Mouse (Mus musculus) E14TG2a.4 (cell line): ENCODE measurements at regions not wholly inside any gene's neighbourhood (a gene's known extent, or its start where the extent isn't known, plus 50 kb on each side); places are given as distances from the start of the nearest gene placed in this dataset.

Experiments used
- H3K27me3 ChIP-seq: 2 replicates; pipeline ENCODE4 v1.6.1; 2014; ENCODE audit warnings: low read length, control low read depth; ENCODE audit not compliant: insufficient read depth
- H3K36me3 ChIP-seq: 2 replicates; pipeline ENCODE4 v1.6.1; 2014; ENCODE audit warnings: low read length, control low read depth; ENCODE audit not compliant: insufficient read depth
- H3K4me1 ChIP-seq: replicated peaks from 2 replicates; pipeline ENCODE4 v1.6.1; 2014; ENCODE audit warnings: low read depth, low read length, control low read depth
- H3K4me3 ChIP-seq: replicated peaks from 2 replicates; pipeline ENCODE4 v1.5.1; 2014; ENCODE audit warnings: mild to moderate bottlenecking, low read length
- H3K9me3 ChIP-seq: 2 replicates; pipeline ENCODE4 v1.6.1; 2014; ENCODE audit warnings: low read length, control low read depth
- CTCF ChIP-seq: conservative IDR thresholded peaks from 2 replicates; pipeline ENCODE4 v1.5.1; 2014; ENCODE audit warnings: low read length
- NANOG ChIP-seq: IDR thresholded peaks from 2 replicates; pipeline ENCODE4 v1.6.1; 2014; ENCODE audit warnings: borderline replicate concordance, low read length, mixed read lengths
- POU5F1 ChIP-seq: IDR thresholded peaks from 2 replicates; pipeline ENCODE4 v1.6.1; 2014; ENCODE audit warnings: low read length, borderline replicate concordance

DNA sequence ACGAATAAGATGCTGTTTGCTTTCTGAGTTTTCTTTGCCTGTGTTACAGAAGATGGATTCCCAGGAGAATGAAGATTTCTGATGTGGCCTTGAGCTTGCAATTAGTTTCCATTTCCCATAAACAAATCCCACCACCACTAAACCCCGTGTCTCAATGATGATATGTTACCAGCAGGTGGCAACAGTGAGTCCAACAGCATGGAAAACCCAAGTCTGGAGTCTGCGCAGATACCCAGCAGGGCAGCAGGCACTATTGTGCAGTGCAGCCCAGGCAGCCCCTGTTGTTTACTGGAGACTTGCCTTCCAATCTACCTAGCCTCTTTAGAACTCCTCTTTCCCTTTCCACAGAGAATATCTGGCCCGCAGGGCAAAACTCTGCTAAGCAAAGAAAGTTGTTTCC is 62.7 kb downstream of the Bmp2 start:
- no peaks in the 10 kb centered on the region for H3K36me3 ChIP-seq
- no peaks in the 10 kb centered on the region for H3K4me1 ChIP-seq
- TF ChIP-seq POU5F1 = no peak
- TF ChIP-seq CTCF = peak; percentile 71
- no peaks in the 10 kb centered on the region for H3K9me3 ChIP-seq
- H3K4me3 ChIP-seq = no peak overlapping the region
- no peaks in the 10 kb centered on the region for H3K27me3 ChIP-seq

DNA sequence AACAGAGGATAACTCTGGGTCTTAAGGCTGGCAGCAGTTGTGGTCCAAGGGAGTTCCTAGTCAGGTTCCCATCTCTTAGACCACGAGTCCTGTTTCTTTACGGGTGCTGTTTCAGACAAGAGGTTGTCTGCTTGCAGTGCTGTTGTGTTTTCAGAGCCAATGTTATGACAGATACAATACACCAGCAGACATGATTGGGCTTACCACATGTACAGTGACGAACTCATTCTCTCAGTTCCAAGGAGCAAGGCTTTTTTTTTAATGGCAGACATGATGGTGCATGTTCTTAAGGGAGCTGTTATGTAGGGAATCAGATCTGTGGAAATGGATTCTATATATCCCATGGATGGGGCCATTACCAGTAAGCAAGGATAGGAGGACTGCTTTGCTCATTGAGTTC is 63.3 kb downstream of the Bmp2 start:
- H3K36me3 ChIP-seq = no peaks in the 10 kb centered on the region
- H3K27me3 ChIP-seq = no peaks in the 10 kb centered on the region
- TF ChIP-seq POU5F1 (no peak), NANOG (no peak), CTCF (no peak)
- no peaks in the 10 kb centered on the region for H3K4me1 ChIP-seq
- no peaks in the 10 kb centered on the region for H3K9me3 ChIP-seq
- no peak overlapping the region for H3K4me3 ChIP-seq

DNA sequence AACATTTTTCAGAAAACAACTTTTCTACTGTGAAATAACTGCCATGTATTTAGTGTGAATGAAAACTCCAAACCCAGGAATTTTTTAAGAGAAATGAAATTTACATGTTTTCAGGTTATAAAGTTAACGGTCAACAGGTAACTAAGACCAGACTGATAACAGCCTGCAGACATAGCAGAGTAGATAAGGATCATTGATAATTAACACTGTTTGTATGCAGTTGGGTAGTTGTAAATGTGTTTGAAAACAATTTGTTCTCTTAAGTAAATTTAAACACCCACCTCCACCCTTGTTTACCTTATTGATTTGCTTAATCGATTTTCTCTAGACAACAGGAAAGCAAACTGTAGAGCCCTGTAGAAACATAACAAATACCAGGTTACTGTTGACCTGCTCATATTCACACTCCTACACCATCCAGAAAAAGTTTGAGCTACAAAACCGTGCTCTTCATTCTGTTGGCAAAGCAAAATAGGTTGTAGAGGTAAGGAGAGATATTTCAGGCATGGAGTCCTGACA is 65.4 kb downstream of the Bmp2 start:
- TF ChIP-seq NANOG = no peak
- no peak for TF ChIP-seq CTCF
- no peak for TF ChIP-seq POU5F1
- no peaks in the 10 kb centered on the region for H3K27me3 ChIP-seq
- no peaks in the 10 kb centered on the region for H3K36me3 ChIP-seq

DNA sequence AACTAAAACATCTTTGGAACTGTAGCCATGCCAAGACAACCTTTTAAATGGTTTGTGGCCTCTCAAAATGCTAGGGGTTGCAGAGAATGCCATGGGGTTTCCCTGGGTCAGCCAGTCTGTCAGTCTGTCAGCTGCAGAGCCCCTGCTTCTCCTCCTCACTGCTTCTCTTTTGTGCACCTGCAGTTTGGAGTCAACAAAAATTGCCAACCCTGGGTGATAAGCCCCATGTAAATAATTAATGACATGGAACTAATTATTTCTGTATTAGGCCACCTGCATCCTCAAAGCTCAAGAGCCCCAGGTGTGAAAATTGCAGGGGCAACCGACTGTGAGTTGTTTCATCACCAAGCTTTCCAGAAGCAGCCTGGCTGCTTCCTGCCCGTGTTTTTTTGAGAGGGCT is 70.6 kb downstream of the Bmp2 start:
- no peak for TF ChIP-seq POU5F1
- TF ChIP-seq NANOG = no peak
- no peak for TF ChIP-seq CTCF

More for the DNA sequence above, 65.4 kb downstream of the Bmp2 start:
- Histone ChIP-seq H3K9me3 (no peaks in the 10 kb centered on the region), H3K4me3 (no peak overlapping the region), H3K4me1 (no peaks in the 10 kb centered on the region)

DNA sequence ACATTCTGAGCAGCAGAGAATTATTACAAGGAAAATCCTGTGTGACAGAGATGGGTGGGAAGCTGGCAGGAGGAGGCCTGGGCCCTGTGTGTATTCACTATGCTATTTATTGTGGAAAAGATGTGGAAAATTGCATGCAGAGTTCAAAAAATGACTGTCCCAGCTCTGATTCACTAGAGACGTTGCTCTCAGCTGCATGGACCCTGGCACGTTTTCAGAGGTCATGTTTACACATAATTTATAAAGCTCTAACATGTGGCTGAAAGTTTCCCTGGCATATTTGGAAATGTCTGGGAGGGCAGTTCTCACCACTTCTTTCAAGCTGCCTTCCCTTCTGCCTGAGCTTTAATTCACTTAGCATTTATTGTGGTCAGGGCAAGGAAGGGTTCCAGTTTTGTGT is 73.6 kb downstream of the Bmp2 start:
- Histone ChIP-seq H3K36me3 (no peaks in the 10 kb centered on the region), H3K4me1 (no peaks in the 10 kb centered on the region), H3K9me3 (no peaks in the 10 kb centered on the region), H3K4me3 (no peak overlapping the region), H3K27me3 (peaks cover 4% of the 10 kb centered on the region; the same call in 1 of the 2 replicates)
- TF ChIP-seq NANOG (no peak), CTCF (no peak), POU5F1 (no peak)

More for the DNA sequence above, 70.6 kb downstream of the Bmp2 start:
- Histone ChIP-seq H3K36me3 (no peaks in the 10 kb centered on the region), H3K4me1 (no peaks in the 10 kb centered on the region), H3K4me3 (no peak overlapping the region), H3K9me3 (no peaks in the 10 kb centered on the region), H3K27me3 (no peaks in the 10 kb centered on the region)

DNA sequence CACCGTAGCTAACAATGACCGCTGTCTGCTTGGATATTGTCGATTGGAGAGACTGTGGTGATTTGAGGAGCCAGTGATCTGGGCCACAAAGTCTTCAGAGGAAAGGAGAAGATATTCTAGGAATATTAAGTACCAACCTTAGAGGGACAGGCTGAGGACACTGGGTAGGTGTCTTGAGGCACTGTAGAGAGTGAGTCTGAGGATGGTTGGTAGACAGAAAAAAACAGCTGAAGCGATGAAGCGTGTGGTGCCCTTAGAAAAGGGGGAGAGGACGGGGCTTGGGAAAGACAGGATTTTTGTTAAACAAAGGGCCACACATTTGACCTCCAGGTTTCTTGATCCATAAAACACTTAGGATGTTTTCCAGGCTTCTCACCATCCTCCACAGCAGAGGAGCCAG is 76.9 kb downstream of the Bmp2 start:
- H3K4me1 ChIP-seq = no peaks in the 10 kb centered on the region
- no peak for TF ChIP-seq CTCF
- no peak for TF ChIP-seq POU5F1
- no peak for TF ChIP-seq NANOG
- no peaks in the 10 kb centered on the region for H3K36me3 ChIP-seq
- H3K27me3 ChIP-seq = peaks cover 5% of the 10 kb centered on the region; the same call in 1 of the 2 replicates
- H3K4me3 ChIP-seq = no peak overlapping the region
- no peaks in the 10 kb centered on the region for H3K9me3 ChIP-seq

DNA sequence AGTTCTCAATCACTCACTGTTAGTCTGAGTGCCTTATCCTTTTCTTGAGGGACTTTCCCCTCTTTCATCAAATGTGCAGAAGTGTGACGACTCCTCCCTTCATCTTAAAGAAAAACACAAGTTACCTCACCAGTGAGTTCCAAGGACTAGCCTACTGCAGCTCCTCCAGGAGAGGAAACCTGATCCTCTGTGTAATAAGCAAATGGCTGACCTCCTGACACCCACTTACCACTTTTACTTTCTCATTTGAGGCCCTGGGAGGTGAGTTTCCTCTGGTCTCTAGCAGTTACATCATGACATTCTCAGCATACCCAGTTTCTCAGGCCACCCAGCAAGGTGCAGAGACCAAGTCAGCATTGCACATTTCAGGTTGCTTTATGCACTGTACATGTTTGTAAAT is 83.5 kb downstream of the Bmp2 start:
- Histone ChIP-seq H3K27me3 (peaks cover 2% of the 10 kb centered on the region; the same call in 1 of the 2 replicates), H3K9me3 (no peaks in the 10 kb centered on the region), H3K4me3 (no peak overlapping the region), H3K4me1 (no peaks in the 10 kb centered on the region), H3K36me3 (no peaks in the 10 kb centered on the region)
- TF ChIP-seq POU5F1 (no peak), NANOG (no peak), CTCF (no peak)

DNA sequence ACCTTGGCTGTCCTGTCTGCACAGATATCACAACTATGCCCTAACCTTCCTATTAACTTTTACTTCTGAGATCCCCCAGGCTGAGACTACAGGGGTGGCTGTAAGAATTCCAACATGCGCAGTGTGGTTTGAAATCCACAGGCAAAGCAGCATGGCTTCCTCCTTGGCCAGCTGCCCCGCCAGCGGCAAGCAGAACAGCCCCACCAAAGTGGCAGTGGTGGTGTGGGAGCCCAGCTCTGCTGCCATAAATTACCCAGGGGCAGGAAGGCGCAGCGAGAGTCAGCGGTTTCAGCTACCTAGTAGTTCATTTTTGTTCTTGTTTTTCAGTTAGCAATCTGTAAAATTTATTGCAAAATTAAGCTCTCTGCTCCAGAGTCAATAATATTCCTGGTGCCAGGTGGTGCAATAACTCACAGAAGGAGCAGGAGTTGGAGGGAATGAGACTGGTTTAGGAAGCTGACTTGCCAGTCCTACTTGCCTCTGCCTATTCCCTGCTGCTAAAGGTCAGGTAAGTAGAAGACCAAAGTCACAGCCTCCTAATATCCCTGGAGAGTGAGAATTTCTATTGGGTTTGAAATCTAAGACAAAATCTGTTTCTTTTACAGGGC is 98.0 kb downstream of the Bmp2 start:
- no peak for TF ChIP-seq POU5F1
- H3K9me3 ChIP-seq = no peaks in the 10 kb centered on the region
- H3K4me3 ChIP-seq = no peak overlapping the region
- no peaks in the 10 kb centered on the region for H3K36me3 ChIP-seq
- no peaks in the 10 kb centered on the region for H3K4me1 ChIP-seq
- no peaks in the 10 kb centered on the region for H3K27me3 ChIP-seq
